22 mouse cellular contexts compared by ENCODE assay signal in genomic region chr4:134592442-134592841, GRCm38 (mm10). TPM values are rescaled to one million over a fixed set of nuclear protein-coding genes. Genes with fewer than 3 reads are reported as not detected.
DNase-seq lines count a peak whose midpoint lies in the region; ATAC-seq and TF ChIP-seq lines count a peak whose summit lies in the region.
"Had no signal": no experiment of that assay in that cellular context is flagged by ENCODE, and none has a peak within 500 bp of the region (broad histone marks: within the 10 kb centered on the region; RNA-seq: fewer than 3 reads in every experiment).

No protein-coding gene starts in this region.

- H3K4me3 ChIP-seq in cerebellum, adult 2 months (replicated peaks; ENCODE audit: insufficient read depth, low read depth, low read length): no peak overlapping the region
- no peak overlapping the region for H3K4me3 ChIP-seq in gastrocnemius, adult 2 months
- no peak overlapping the region for H3K4me3 ChIP-seq in kidney, embryonic 15.5 days (replicated peaks)
- H3K4me3 ChIP-seq in kidney, adult 2 months (ENCODE audit: insufficient read depth, low read depth, low read length): no peak overlapping the region
- no peak overlapping the region for H3K4me3 ChIP-seq in thymus, adult 2 months (ENCODE audit: control insufficient read depth, insufficient read depth, low read length)
- H3K4me3 ChIP-seq: embryonic facial prominence, embryonic 13.5 days; erythroblast, embryonic 14.5 days; layer of hippocampus, adult 2 months; stomach, embryonic 15.5 days had no signal

- WGBS in cerebellum, adult 2 months: 46% methylated on average over 4 of the region's 4 CpGs
- WGBS in kidney, embryonic 15.5 days: 52% methylated on average over 4 of the region's 4 CpGs
- 81% methylated on average over 4 of the region's 4 CpGs for WGBS in kidney, adult 2 months
- 51% methylated on average over 4 of the region's 4 CpGs for WGBS in thymus, adult 2 months

- DNase-seq in cerebellum, adult 2 months: peak in 1 of 2 experiments; percentile 45
- DNase-seq in cerebellum, postnatal 25 days: no peak
- DNase-seq in gastrocnemius, adult 2 months: no peak
- no peak for DNase-seq in gastrocnemius, postnatal 14 days
- no peak for DNase-seq in kidney, adult 2 months
- peak; percentile 17 for DNase-seq in CD4-positive helper T cell, adult 2 months (ENCODE audit: low read depth, low spot score)
- no peak for DNase-seq in thymus, adult 2 months
- DNase-seq: adrenal gland, postnatal 10 days; heart, postnatal 4 days; kidney, postnatal 25 days; liver, postnatal 0 days; retina, postnatal 1 day; right cerebral cortex, postnatal 25 days; thymus, postnatal 36 days had no signal

- H3K9ac ChIP-seq in kidney, embryonic 15.5 days: no peak overlapping the region
- H3K9ac ChIP-seq: embryonic facial prominence, embryonic 13.5 days; liver, postnatal 0 days; stomach, embryonic 15.5 days had no signal

- no peak for ATAC-seq in kidney, embryonic 15.5 days (replicated peaks; ENCODE audit: low FRiP score)
- ATAC-seq: intestine, postnatal 0 days; liver, postnatal 0 days had no signal

- H3K27me3 ChIP-seq in cerebellum, adult 2 months (ENCODE audit: control insufficient read depth, insufficient read depth, low read length): no peaks in the 10 kb centered on the region
- no peaks in the 10 kb centered on the region for H3K27me3 ChIP-seq in kidney, embryonic 15.5 days
- no peaks in the 10 kb centered on the region for H3K27me3 ChIP-seq in kidney, adult 2 months (replicated peaks; ENCODE audit: control insufficient read depth, insufficient read depth, low read length)
- H3K27me3 ChIP-seq in thymus, adult 2 months (ENCODE audit: control insufficient read depth, insufficient read depth, low read length): no peaks in the 10 kb centered on the region
- H3K27me3 ChIP-seq: stomach, embryonic 15.5 days had no signal

- no peaks in the 10 kb centered on the region for H3K36me3 ChIP-seq in kidney, embryonic 15.5 days
- H3K36me3 ChIP-seq in kidney, adult 2 months (ENCODE audit: control insufficient read depth, insufficient read depth, low read length): no peaks in the 10 kb centered on the region
- H3K36me3 ChIP-seq in thymus, adult 2 months (ENCODE audit: control insufficient read depth, insufficient read depth, low read length): no peaks in the 10 kb centered on the region
- H3K36me3 ChIP-seq: embryonic facial prominence, embryonic 13.5 days; stomach, embryonic 15.5 days had no signal

- peak overlapping the region; percentile 82 for H3K27ac ChIP-seq in cerebellum, adult 2 months (ENCODE audit: insufficient read depth, low read length)
- peak overlapping the region; percentile 82 for H3K27ac ChIP-seq in gastrocnemius, adult 2 months
- peak overlapping the region; percentile 81; the same call in 1 of the 2 replicates for H3K27ac ChIP-seq in kidney, embryonic 15.5 days
- no peak overlapping the region for H3K27ac ChIP-seq in kidney, adult 2 months (ENCODE audit: insufficient read depth, low read depth, low read length)
- no peak overlapping the region for H3K27ac ChIP-seq in thymus, adult 2 months (ENCODE audit: control insufficient read depth, insufficient read depth, low read length)
- H3K27ac ChIP-seq: stomach, embryonic 15.5 days had no signal

- TF ChIP-seq CTCF in cerebellum, adult 2 months (IDR thresholded peaks at IDR 0.05; ENCODE audit: borderline replicate concordance, insufficient read depth, low read depth, low read length): no peak
- TF ChIP-seq CTCF in gastrocnemius, adult 2 months (IDR thresholded peaks at IDR 0.05): no peak
- TF ChIP-seq CTCF in kidney, adult 2 months (conservative IDR thresholded peaks at IDR 0.05; ENCODE audit: insufficient read depth, insufficient read length, low read depth, low read length): no peak
- TF ChIP-seq CTCF in thymus, adult 2 months (IDR thresholded peaks at IDR 0.05; ENCODE audit: borderline replicate concordance, control insufficient read depth, extremely low read depth, insufficient read depth, low read length, poor library complexity): no peak

- TF ChIP-seq POLR2A in cerebellum, adult 2 months (IDR thresholded peaks at IDR 0.05; ENCODE audit: borderline replicate concordance, insufficient read depth, low read length): no peak
- no peak for TF ChIP-seq POLR2A in kidney, adult 2 months (IDR thresholded peaks at IDR 0.05; ENCODE audit: low read depth, low read length)
- no peak for TF ChIP-seq POLR2A in thymus, adult 2 months (IDR thresholded peaks at IDR 0.05; ENCODE audit: control insufficient read depth, extremely low read depth, insufficient read depth, low read length, poor library complexity)

- H3K4me2 ChIP-seq in kidney, embryonic 15.5 days: no peak overlapping the region
- H3K4me2 ChIP-seq: embryonic facial prominence, embryonic 13.5 days; liver, embryonic 11.5 days; midbrain, embryonic 11.5 days; stomach, embryonic 15.5 days had no signal

- H3K9me3 ChIP-seq in kidney, embryonic 15.5 days (replicated peaks): no peaks in the 10 kb centered on the region
- H3K9me3 ChIP-seq: embryonic facial prominence, embryonic 13.5 days; stomach, embryonic 15.5 days had no signal

- H3K4me1 ChIP-seq in cerebellum, adult 2 months (ENCODE audit: control insufficient read depth, insufficient read depth, low read length): peaks cover 70% of the 10 kb centered on the region
- H3K4me1 ChIP-seq in kidney, embryonic 15.5 days: peaks cover 43% of the 10 kb centered on the region
- peaks cover 11% of the 10 kb centered on the region; the same call in 1 of the 2 replicates for H3K4me1 ChIP-seq in kidney, adult 2 months (ENCODE audit: control insufficient read depth, insufficient read depth, low read length)
- H3K4me1 ChIP-seq in thymus, adult 2 months (replicated peaks; ENCODE audit: control insufficient read depth, insufficient read depth, low read length): peaks cover 18% of the 10 kb centered on the region

- intact Hi-C loops in gastrocnemius, adult 2 months (cut with DNase I): loop anchor here (2.0 kb wide), 1 partner anchor 110 kb away; no protein-coding TSS in a partner anchor
- intact Hi-C loops in gastrocnemius, postnatal 14 days (cut with DNase I; ENCODE audit: low total_unique reads): no loop called here

RNA-seq across cellular contexts. Expression of gene Selenon, which starts 40.5 kb away (rescaled TPM):
- polyA plus RNA-seq in cerebellum, adult 2 months (2012; rRNA removed): 37.8 and 43.1 TPM in 2 replicates
- 1 to 10 TPM; 4.4 to 6.3 TPM for total RNA-seq in gastrocnemius, adult 2 months (2021)
- total RNA-seq in gastrocnemius, postnatal 14 days (2021): 10 to 100 TPM; 16.4 to 18.5 TPM
- 10.2 and 11.6 TPM in 2 replicates for polyA plus RNA-seq in kidney, embryonic 15.5 days (2015; fragmentation: Nextera tagmentation; extraction: Ambion mirVana)
- 9.8 and 10.2 TPM in 2 replicates for polyA plus RNA-seq in kidney, adult 2 months (2012; rRNA removed)
- polyA plus RNA-seq in thymus, adult 2 months (2012; rRNA removed): 7.9 and 9.1 TPM in 2 replicates

RNA-seq across cellular contexts. Expression of gene Mtfr1l, which starts 57.3 kb away (rescaled TPM):
- 146 and 148 TPM in 2 replicates for polyA plus RNA-seq in cerebellum, adult 2 months (2012; rRNA removed)
- 100 to 1,000 TPM; 131 to 136 TPM for total RNA-seq in gastrocnemius, adult 2 months (2021)
- 100 to 1,000 TPM; 113 to 118 TPM for total RNA-seq in gastrocnemius, postnatal 14 days (2021)
- polyA plus RNA-seq in kidney, embryonic 15.5 days (2015; fragmentation: Nextera tagmentation; extraction: Ambion mirVana): 112 and 115 TPM in 2 replicates
- 133 and 149 TPM in 2 replicates for polyA plus RNA-seq in kidney, adult 2 months (2012; rRNA removed)
- 69.2 and 77.3 TPM in 2 replicates for polyA plus RNA-seq in thymus, adult 2 months (2012; rRNA removed)

Comparison
In these comparisons a context has a peak if more than half of its experiments do, and no peak if none do; other contexts are left out.
1. H3K27ac ChIP-seq: peak in cerebellum, adult 2 months (single experiment), gastrocnemius, adult 2 months (single experiment) and kidney, embryonic 15.5 days (single experiment); none in kidney, adult 2 months (single experiment) and thymus, adult 2 months (single experiment).